ENCODE assay signal across 9 mouse cellular contexts in the genomic region with DNA sequence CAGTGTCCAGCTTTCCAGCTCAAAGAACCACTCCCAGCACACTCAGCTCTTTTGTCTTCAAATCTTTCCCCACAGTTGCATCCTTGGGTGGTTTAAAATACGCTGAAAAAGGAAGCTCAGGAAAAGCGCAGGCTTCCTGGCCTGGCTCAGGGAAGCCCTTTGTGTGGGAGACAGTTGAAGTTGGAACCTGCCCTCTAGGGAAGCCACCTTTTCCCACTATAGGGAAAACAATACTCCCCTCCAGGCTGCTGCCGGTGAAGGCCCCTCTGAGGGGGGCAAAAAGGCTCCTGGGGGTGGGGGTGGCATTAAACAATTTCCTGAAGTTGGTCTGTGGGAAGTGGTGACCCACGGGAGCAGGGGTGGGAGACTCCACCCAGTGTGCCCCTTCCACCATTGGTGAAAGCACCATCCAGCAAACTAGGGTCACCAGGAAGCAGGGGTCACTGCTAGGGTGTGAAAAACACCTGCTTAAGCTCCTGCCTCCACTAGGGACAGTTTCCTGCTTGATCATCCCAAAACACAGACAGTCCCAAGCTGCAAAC. TPM values are rescaled to one million over a fixed set of nuclear protein-coding genes. Genes with fewer than 3 reads are reported as not detected.
DNase-seq lines count a peak whose midpoint lies in the region; ATAC-seq and TF ChIP-seq lines count a peak whose summit lies in the region.
"Had no signal": no experiment of that assay in that cellular context is flagged by ENCODE, and none has a peak within 500 bp of the region (broad histone marks: within the 10 kb centered on the region; RNA-seq: fewer than 3 reads in every experiment).

No protein-coding gene starts in this region.

- H3K9ac ChIP-seq in embryonic facial prominence, embryonic 14.5 days (ENCODE audit: low read depth, low read length): no peak overlapping the region; the same call in 1 of the 2 replicates
- H3K9ac ChIP-seq in hindbrain, embryonic 15.5 days: no peak overlapping the region
- H3K9ac ChIP-seq in midbrain, embryonic 13.5 days (replicated peaks): peak overlapping the region; percentile 54

- H3K4me2 ChIP-seq in embryonic facial prominence, embryonic 14.5 days (ENCODE audit: low read depth, low read length): no peak overlapping the region
- H3K4me2 ChIP-seq in hindbrain, embryonic 15.5 days: 0 out of 2 replicates have a peak overlapping the region, but pooled peaks have one; percentile 8
- peak overlapping the region; percentile 30 for H3K4me2 ChIP-seq in midbrain, embryonic 13.5 days (replicated peaks)

- no peak for TF ChIP-seq POLR2A in kidney, adult 2 months (IDR thresholded peaks at IDR 0.05; ENCODE audit: low read depth, low read length)

- no peak overlapping the region for H3K4me3 ChIP-seq in kidney, adult 2 months (ENCODE audit: insufficient read depth, low read depth, low read length)
- no peak overlapping the region for H3K4me3 ChIP-seq in embryonic facial prominence, embryonic 14.5 days (ENCODE audit: low read depth, low read length)
- no peak overlapping the region for H3K4me3 ChIP-seq in hindbrain, embryonic 15.5 days
- no peak overlapping the region for H3K4me3 ChIP-seq in midbrain, embryonic 13.5 days (replicated peaks)

- no peak for TF ChIP-seq CTCF in kidney, adult 2 months (conservative IDR thresholded peaks at IDR 0.05; ENCODE audit: insufficient read depth, insufficient read length, low read depth, low read length)

- H3K27me3 ChIP-seq in kidney, adult 2 months (replicated peaks; ENCODE audit: control insufficient read depth, insufficient read depth, low read length): no peaks in the 10 kb centered on the region
- H3K27me3 ChIP-seq in embryonic facial prominence, embryonic 14.5 days (replicated peaks; ENCODE audit: control insufficient read depth, insufficient read depth, low read length): no peaks in the 10 kb centered on the region
- H3K27me3 ChIP-seq in hindbrain, embryonic 15.5 days: no peaks in the 10 kb centered on the region
- H3K27me3 ChIP-seq in midbrain, embryonic 13.5 days: no peaks in the 10 kb centered on the region

- H3K36me3 ChIP-seq in kidney, adult 2 months (ENCODE audit: control insufficient read depth, insufficient read depth, low read length): no peaks in the 10 kb centered on the region
- no peaks in the 10 kb centered on the region for H3K36me3 ChIP-seq in embryonic facial prominence, embryonic 14.5 days (ENCODE audit: control insufficient read depth, insufficient read depth, low read length)
- no peaks in the 10 kb centered on the region for H3K36me3 ChIP-seq in hindbrain, embryonic 15.5 days
- H3K36me3 ChIP-seq in midbrain, embryonic 13.5 days: no peaks in the 10 kb centered on the region

- no peak for ATAC-seq in embryonic facial prominence, embryonic 14.5 days (ENCODE audit: low read depth)
- no peak for ATAC-seq in hindbrain, embryonic 15.5 days (ENCODE audit: low FRiP score, low read depth)
- ATAC-seq in midbrain, embryonic 13.5 days: no peak
- ATAC-seq in monocyte, adult 5-6 weeks (replicated peaks; ENCODE audit: insufficient number of reproducible peaks, low FRiP score, low TSS enrichment, poor library complexity, severe bottlenecking): no peak
- ATAC-seq: CD4-positive, CD25-positive, alpha-beta regulatory T cell, adult 4 months had no signal

- H3K4me1 ChIP-seq in kidney, adult 2 months (ENCODE audit: control insufficient read depth, insufficient read depth, low read length): peaks cover 33% of the 10 kb centered on the region
- peaks cover 86% of the 10 kb centered on the region for H3K4me1 ChIP-seq in embryonic facial prominence, embryonic 14.5 days (ENCODE audit: control insufficient read depth, insufficient read depth, low read length)
- H3K4me1 ChIP-seq in hindbrain, embryonic 15.5 days (replicated peaks): peaks cover 89% of the 10 kb centered on the region
- peaks cover 100% of the 10 kb centered on the region for H3K4me1 ChIP-seq in midbrain, embryonic 13.5 days (replicated peaks)

- peak overlapping the region; percentile 59 for H3K27ac ChIP-seq in kidney, adult 2 months (ENCODE audit: insufficient read depth, low read depth, low read length)
- H3K27ac ChIP-seq in embryonic facial prominence, embryonic 14.5 days (replicated peaks; ENCODE audit: low read depth, low read length): peak overlapping the region; percentile 50; the same call in 1 of the 2 replicates
- H3K27ac ChIP-seq in hindbrain, embryonic 15.5 days (replicated peaks): peak overlapping the region; percentile 85
- H3K27ac ChIP-seq in midbrain, embryonic 13.5 days: peak overlapping the region; percentile 95

- 55% methylated on average over 4 of the region's 4 CpGs for WGBS in kidney, adult 2 months
- 41% methylated on average over 4 of the region's 4 CpGs for WGBS in embryonic facial prominence, embryonic 14.5 days
- 23% methylated on average over 4 of the region's 4 CpGs for WGBS in hindbrain, embryonic 15.5 days
- 13% methylated on average over 4 of the region's 4 CpGs for WGBS in midbrain, embryonic 13.5 days

- peak; percentile 70 for DNase-seq in kidney, adult 2 months
- DNase-seq in kidney, postnatal 10 days: no peak
- DNase-seq in embryonic facial prominence, embryonic 14.5 days (ENCODE audit: low spot score): no peak
- no peak for DNase-seq in spleen, postnatal 14 days (ENCODE audit: low spot score in 2 of 2)
- no peak for DNase-seq in cerebellum, postnatal 14 days

- no peaks in the 10 kb centered on the region for H3K9me3 ChIP-seq in embryonic facial prominence, embryonic 14.5 days (ENCODE audit: control insufficient read depth, low read length)
- H3K9me3 ChIP-seq in hindbrain, embryonic 15.5 days: no peaks in the 10 kb centered on the region
- H3K9me3 ChIP-seq in midbrain, embryonic 13.5 days: no peaks in the 10 kb centered on the region

RNA-seq across cellular contexts. Expression of gene Notch1, which starts 25.6 kb away (rescaled TPM):
- polyA plus RNA-seq in kidney, adult 2 months (2012; rRNA removed): 16.1 and 17.7 TPM in 2 replicates
- polyA plus RNA-seq in embryonic facial prominence, embryonic 14.5 days (2014; fragmentation: Nextera tagmentation; extraction: Ambion mirVana): 29.9 and 35.8 TPM in 2 replicates
- 16.3 and 18.2 TPM in 2 replicates for polyA plus RNA-seq in hindbrain, embryonic 15.5 days (2015; fragmentation: Nextera tagmentation; extraction: Ambion mirVana)
- polyA plus RNA-seq in midbrain, embryonic 13.5 days (2015; fragmentation: Nextera tagmentation; extraction: Ambion mirVana): 21.4 and 27.9 TPM in 2 replicates
- 11.6 to 22.2 TPM (median 13.8 TPM) in 3 replicates for total RNA-seq in monocyte, adult 5-6 weeks (2017)

RNA-seq across cellular contexts. Expression of gene Sec16a, which starts 45.8 kb away (rescaled TPM):
- polyA plus RNA-seq in kidney, adult 2 months (2012; rRNA removed): 71.1 and 87.5 TPM in 2 replicates
- 38.6 and 42.0 TPM in 2 replicates for polyA plus RNA-seq in embryonic facial prominence, embryonic 14.5 days (2014; fragmentation: Nextera tagmentation; extraction: Ambion mirVana)
- polyA plus RNA-seq in hindbrain, embryonic 15.5 days (2015; fragmentation: Nextera tagmentation; extraction: Ambion mirVana): 17.5 and 21.6 TPM in 2 replicates
- polyA plus RNA-seq in midbrain, embryonic 13.5 days (2015; fragmentation: Nextera tagmentation; extraction: Ambion mirVana): 21.3 and 22.8 TPM in 2 replicates
- total RNA-seq in monocyte, adult 5-6 weeks (2017): 40.0 to 69.7 TPM (median 50.1 TPM) in 3 replicates
